Mouse (Mus musculus) testis, postnatal 14 days (tissue): ENCODE results near the gene Trp63.
A peak's percentile ranks its signal among the peaks of the same experiment; 100 is the strongest.

Source experiments
- DNase-seq: peaks from one replicate; pipeline ENCODE4 v3.0.0; 2021; ENCODE audit warnings: low spot score

Trp63 gene

GRCm38 (mm10) chr16:25779964-25780363 is 96.4 kb downstream of the Trp63 start:
- DNase-seq, result no peak

- no peak for DNase-seq
These were observed 100.7 kb downstream of the Trp63 start for GRCm38 (mm10) chr16:25784246-25784645.

- DNase-seq, result no peak
These were observed 102.9 kb downstream of the Trp63 start for GRCm38 (mm10) chr16:25786457-25786856.

- DNase-seq, result no peak
These were observed 109.2 kb downstream of the Trp63 start for GRCm38 (mm10) chr16:25792640-25793266.

GRCm38 (mm10) chr16:25797732-25798294 is 114.2 kb downstream of the Trp63 start:
- DNase-seq, result no peak

DNA sequence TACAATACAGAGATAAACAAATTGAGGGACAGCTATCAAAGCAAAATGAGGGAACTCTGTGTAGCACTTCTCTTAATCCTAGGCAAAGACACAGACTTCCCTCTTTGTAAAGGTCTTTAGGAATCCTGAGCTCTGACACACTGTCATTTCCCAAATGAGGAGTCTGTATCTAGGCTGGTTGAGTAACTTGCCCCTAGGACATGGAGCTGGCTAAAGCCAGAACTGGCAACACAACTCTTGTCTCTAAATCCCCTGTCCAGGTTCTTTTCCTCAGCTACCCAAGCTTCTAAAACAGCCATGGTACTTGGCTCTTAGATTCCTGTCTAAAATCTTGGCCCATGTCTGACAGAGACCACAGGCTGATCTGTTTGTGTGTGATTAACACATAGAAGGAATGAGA is 116.1 kb downstream of the Trp63 start:
- no peak for DNase-seq

GRCm38 (mm10) chr16:25804955-25805354 is 121.4 kb downstream of the Trp63 start:
- no peak for DNase-seq

GRCm38 (mm10) chr16:25807116-25807515 is 123.6 kb downstream of the Trp63 start:
- peak; percentile 7 for DNase-seq

DNA sequence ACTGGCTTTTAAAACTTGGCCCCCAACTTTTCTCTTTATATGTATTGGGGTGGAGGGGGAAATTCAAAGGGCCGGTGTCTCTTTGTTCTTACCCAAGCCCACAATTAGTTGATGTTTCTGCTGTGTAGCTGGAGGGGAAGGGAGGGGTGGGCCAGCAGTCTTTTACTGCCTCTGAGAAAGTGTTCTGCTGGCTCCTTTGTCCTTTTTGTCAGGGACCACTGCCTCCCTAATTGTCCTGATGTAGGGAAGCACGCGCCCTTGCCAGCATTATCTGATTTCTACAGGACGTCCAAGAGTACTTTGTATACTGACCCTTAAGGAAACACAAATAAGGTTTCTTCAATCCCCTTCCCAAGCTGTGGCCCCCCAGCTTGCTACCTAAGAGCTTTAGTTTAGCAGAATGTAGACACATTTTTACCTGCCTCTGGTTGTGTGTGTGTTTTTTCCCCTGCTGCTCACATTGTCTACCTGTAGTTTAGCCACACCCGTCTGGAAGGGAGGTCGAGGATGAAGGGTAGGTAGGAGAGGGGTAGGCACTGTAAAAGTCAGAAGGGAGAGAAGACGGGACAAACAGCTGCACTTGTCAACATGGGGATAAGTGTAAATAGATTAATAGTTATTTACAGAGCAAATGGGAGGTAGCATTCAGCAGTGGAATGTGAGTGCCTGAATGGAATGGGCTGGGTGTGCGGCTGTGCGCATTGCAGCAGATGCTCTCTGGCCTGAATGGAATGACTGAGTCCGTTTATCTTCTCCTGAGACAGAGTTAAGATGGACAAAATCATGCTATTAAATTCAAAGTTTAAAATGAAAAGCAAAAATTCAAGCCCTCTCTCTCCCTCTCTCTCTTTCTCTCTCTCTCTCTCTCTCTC is 134.4 kb downstream of the Trp63 start:
- DNase-seq, result peak; percentile 8

DNA sequence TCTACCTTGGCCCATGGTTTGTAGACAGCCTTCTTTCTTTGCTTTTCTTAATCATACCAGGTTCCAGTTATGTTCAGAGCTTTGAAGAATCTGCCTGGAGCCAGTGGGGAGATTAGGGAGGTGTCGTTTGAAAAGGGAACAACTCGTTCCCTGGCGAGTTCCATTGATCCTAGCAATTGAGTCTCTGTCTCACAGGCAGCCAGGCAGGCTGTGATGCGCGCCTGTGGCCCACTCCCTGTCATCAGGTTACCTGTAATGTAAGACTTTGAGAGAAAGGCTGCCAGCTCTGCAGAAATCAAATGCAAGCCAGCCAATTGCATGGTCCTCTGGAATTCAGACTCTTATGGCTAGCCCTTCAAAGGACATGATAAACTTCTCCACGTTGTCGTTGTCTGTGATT is 142.5 kb downstream of the Trp63 start:
- DNase-seq, result no peak

- DNase-seq, result no peak
These were observed 149.0 kb downstream of the Trp63 start for GRCm38 (mm10) chr16:25832576-25832975.

DNA sequence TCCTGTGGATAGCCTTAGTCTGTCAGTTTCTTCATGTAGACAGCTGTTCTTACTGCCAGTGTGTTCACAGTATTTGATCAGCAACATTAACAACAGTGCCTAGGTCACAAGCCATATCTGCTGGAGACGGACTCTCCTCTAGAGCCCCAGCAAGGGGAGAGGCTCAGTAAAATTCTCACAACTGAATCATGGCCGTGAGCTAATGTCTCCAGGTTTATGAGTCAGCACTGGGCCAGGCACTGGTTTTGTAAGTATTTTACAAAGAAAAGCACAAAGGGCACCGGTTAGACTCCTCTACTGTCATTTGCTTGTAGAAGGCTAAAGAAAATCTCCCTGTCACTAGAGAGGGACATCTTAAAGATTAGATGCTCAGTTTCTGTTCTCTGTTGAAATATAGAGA is 151.7 kb downstream of the Trp63 start:
- DNase-seq, result no peak

DNA sequence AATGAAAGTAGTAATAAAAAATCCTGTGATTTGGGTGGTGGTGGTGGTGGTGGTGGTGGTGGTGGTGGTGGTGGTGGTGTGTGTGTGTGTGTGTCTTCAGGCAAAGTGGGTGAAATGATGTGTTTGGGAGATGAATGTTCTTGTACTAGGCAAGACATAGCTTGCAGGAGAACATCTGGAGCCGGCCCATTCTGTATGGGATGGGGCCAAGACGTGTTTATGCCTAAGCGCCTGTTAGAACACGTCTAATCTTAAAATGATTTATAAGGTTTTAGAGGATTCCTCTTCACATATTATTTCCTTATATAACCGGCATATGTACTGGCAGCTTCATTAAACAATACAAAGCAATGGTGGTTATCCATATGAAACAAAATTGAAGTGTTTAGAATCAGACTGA is 152.2 kb downstream of the Trp63 start:
- DNase-seq, result no peak

GRCm38 (mm10) chr16:25842996-25843395 is 159.4 kb downstream of the Trp63 start:
- no peak for DNase-seq

DNA sequence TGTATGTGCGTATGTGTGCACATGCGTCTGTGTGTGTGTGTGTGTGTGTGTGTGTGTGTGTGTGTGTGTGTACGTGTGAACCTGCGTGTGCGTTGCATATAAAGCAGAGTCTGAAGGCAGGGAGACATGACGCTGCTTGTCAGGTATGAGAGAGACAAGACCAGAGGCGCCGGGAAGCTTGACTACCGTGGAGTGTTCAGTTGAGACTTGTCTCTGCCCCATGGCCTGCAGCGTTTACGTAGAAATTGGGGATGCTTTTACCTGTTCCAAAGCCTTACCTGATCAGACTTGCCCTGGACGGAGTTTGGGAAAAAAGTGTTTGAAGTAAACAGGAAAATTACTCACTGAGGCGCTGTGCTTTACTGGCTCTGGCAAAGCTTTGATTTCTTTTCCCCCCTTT is 160.1 kb downstream of the Trp63 start:
- DNase-seq, result peak; percentile 6

DNA sequence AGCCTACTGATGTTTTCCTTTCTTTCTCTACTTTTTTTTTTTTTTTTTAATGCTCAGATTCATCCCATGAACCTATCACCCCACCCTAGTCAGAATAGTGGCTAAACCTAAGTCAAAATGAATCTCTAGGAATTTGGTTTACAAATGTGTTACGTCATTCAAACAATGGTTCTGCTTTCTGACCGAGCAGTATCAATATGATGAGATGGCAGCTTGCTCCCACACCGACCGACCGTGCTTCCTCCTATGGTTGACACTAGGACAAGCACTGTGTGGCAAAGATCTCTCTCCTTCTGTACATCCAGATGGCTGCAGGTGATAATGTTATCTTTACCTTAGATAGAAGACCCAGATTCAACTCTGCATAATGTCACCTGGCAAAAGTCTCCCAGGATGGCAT is 163.0 kb downstream of the Trp63 start:
- no peak for DNase-seq

DNA sequence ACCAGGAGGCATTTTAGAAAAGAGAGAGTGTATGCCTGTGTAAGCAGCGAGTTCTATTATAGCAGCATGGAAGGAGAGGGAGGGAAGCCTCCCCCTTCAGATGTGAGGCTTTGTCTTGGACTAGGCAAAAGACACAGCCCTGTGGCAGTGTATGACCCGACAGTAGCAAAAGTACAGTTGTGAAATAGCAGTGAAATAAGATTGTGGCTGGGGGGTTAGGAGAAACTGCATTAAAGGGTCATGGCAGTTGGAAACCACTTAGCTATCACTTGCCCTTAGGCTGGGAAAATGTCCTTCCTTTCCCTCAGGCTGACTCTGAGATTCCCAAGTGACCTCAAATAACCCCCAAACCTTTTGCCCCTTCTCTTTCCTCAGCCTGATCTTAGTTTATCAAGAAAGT is 164.9 kb downstream of the Trp63 start:
- no peak for DNase-seq

DNA sequence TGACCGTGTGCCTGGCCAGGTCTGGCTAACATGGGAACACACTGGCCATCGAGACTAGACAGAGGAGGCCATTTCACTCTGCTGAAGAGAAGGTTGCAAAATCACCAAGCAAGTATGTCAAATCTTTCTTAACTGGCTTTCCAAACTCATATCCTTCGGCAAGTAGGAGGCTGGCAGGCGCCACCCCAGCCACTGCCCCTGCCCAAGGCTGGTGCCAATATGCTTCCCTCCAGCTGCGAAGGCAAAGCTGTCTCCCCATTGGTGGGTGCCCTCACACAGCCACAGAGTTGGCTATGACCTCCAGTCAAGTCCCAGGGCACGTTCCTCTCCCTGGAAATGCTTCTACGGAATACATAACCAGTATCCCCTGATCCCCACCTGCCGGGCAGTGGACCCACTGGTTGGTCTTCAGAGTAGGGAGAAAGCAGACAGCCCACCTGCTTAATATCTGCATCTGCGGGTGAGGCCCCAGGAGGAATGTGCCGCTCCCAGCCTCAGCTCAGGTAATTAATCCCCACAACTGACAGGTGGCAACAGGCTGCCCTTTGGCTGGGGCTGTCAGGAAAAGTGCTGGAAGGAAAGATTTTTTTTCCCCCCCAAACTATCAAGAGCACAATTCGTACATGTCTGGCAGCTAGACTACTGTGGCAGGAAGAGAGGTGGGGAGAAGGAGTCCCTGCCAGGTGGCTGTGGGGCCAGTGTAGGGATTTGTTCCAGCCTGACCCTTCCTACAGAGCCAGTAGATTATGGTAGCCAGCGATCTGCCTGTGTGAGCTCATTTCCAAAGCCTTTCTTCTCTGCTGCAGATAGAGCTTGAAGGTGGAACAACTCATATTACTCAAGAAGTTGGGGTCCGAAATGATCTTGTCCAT is 166.3 kb downstream of the Trp63 start:
- DNase-seq, result no peak

GRCm38 (mm10) chr16:25860731-25861505 is 177.4 kb downstream of the Trp63 start:
- no peak for DNase-seq

GRCm38 (mm10) chr16:25865096-25865869 is 181.7 kb downstream of the Trp63 start:
- DNase-seq, result no peak

DNA sequence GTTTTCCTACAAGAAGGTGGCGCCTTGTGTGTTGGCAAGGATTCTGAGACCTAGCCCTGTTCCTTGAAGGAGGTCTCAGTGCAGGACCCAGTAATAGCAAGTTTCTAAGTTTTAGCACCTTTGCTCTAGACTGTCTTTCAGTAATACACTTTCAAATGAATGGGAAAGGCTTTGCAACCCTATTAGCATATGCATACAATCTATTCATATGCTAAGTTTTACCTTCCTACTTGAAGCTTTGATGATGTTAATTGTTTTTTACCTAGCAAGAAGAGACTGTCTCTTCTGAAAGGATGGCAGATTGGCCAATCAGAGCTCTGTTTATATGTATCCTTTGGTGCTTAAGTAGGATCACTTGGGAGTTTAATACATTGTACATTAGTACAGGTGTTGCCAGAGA is 187.9 kb downstream of the Trp63 start:
- no peak for DNase-seq
